Mouse (Mus musculus): ENCODE results near the gene Ddo. TPM values are rescaled to one million over a fixed set of nuclear protein-coding genes. Genes with fewer than 3 reads are reported as not detected.

Ddo gene
- polyA plus RNA-seq, 1 experiment from 2014 or later, result 0.61 TPM

- ATAC-seq (replicated peaks; ENCODE audit: low FRiP score, low TSS enrichment, low read depth) (no peak), DNase-seq (ENCODE audit: low spot score) (no peak)
- 70% methylated on average over 9 of the region's 9 CpGs for WGBS
- H3K4me1 ChIP-seq (replicated peaks; ENCODE audit: control insufficient read depth, insufficient read depth, low read length), result peaks cover 17% of the 10 kb centered on the region
- H3K27me3 ChIP-seq (replicated peaks; ENCODE audit: control insufficient read depth, insufficient read depth, low read length), result no peaks in the 10 kb centered on the region
- no peak overlapping the region for H3K27ac ChIP-seq (ENCODE audit: low read depth)
- H3K36me3 ChIP-seq (ENCODE audit: control insufficient read depth, insufficient read depth, low read length), result no peaks in the 10 kb centered on the region
- no peaks in the 10 kb centered on the region for H3K9me3 ChIP-seq (ENCODE audit: control insufficient read depth, low read length)
- no peak overlapping the region for H3K4me3 ChIP-seq (ENCODE audit: low read depth, low read length)
- no peak overlapping the region for H3K4me2 ChIP-seq (ENCODE audit: low read length)
- H3K9ac ChIP-seq (ENCODE audit: low read length), result no peak overlapping the region
Measured at GRCm38 (mm10) chr10:40713829-40714228, 84.0 kb downstream of the Ddo start.

DNA sequence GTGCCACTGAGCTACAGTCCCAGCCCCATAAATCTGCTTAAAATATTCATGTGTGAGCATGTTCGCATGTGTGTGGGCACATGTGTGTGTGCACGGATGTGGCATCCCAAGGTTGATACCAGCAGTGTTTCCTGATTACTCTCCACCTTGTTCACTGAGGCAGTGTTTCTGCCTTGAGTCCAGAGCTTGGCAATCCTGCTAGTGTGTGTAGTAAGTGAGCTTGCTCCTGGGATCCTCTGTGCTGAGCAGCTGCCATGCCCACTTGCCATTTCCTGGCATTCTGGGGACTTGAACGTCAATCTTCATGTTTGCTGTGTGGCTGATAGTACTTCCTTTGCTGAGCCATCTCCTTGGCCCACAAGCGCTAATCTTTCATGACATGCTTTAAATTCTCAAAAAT lies 85.3 kb downstream of the Ddo start:
- H3K9ac ChIP-seq (ENCODE audit: low read length), result no peak overlapping the region
- H3K27me3 ChIP-seq (replicated peaks; ENCODE audit: control insufficient read depth, insufficient read depth, low read length), result no peaks in the 10 kb centered on the region
- H3K4me3 ChIP-seq (ENCODE audit: low read depth, low read length), result no peak overlapping the region
- no peaks in the 10 kb centered on the region for H3K36me3 ChIP-seq (ENCODE audit: control insufficient read depth, insufficient read depth, low read length)
- peaks cover 17% of the 10 kb centered on the region for H3K4me1 ChIP-seq (replicated peaks; ENCODE audit: control insufficient read depth, insufficient read depth, low read length)
- H3K4me2 ChIP-seq (ENCODE audit: low read length), result no peak overlapping the region
- 84% methylated on average over 4 of the region's 4 CpGs for WGBS
- H3K9me3 ChIP-seq (ENCODE audit: control insufficient read depth, low read length), result no peaks in the 10 kb centered on the region
- DNase-seq (ENCODE audit: low spot score), result no peak
- no peak for ATAC-seq (replicated peaks; ENCODE audit: low FRiP score, low TSS enrichment, low read depth)
- H3K27ac ChIP-seq (ENCODE audit: low read depth), result no peak overlapping the region

GRCm38 (mm10) chr10:40716296-40716695 lies 86.5 kb downstream of the Ddo start:
- WGBS, result 51% methylated on average over 8 of the region's 8 CpGs
- Histone ChIP-seq H3K9ac (ENCODE audit: low read length) (no peak overlapping the region), H3K27ac (ENCODE audit: low read depth) (no peak overlapping the region), H3K4me2 (ENCODE audit: low read length) (no peak overlapping the region), H3K4me3 (ENCODE audit: low read depth, low read length) (no peak overlapping the region), H3K36me3 (ENCODE audit: control insufficient read depth, insufficient read depth, low read length) (no peaks in the 10 kb centered on the region), H3K27me3 (replicated peaks; ENCODE audit: control insufficient read depth, insufficient read depth, low read length) (no peaks in the 10 kb centered on the region), H3K9me3 (ENCODE audit: control insufficient read depth, low read length) (no peaks in the 10 kb centered on the region), H3K4me1 (replicated peaks; ENCODE audit: control insufficient read depth, insufficient read depth, low read length) (peaks cover 17% of the 10 kb centered on the region)
- DNase-seq (ENCODE audit: low spot score), result no peak
- ATAC-seq (replicated peaks; ENCODE audit: low FRiP score, low TSS enrichment, low read depth), result no peak

DNA sequence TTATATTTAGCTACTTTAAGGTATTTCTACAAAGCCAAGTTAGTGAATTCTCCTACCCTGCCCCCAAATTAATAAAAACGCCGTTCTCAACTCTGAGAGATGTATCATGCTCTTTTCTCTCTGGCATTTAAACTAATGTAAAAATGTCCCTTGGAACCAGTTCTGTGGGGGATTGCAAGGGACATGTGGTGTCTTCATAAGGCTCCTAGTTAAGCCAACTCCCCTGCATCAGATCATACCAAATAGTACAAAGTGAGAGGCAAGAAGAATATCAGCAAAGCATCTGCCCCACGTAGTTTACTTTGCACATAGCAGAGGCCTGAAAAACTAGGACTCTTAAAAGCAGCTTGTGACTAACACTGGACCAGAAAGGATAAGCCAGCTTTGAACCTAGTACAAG lies 86.9 kb downstream of the Ddo start:
- DNase-seq (ENCODE audit: low spot score) (no peak), ATAC-seq (replicated peaks; ENCODE audit: low FRiP score, low TSS enrichment, low read depth) (no peak)
- H3K9ac ChIP-seq (ENCODE audit: low read length), result no peak overlapping the region
- H3K4me2 ChIP-seq (ENCODE audit: low read length), result no peak overlapping the region
- peaks cover 17% of the 10 kb centered on the region for H3K4me1 ChIP-seq (replicated peaks; ENCODE audit: control insufficient read depth, insufficient read depth, low read length)
- no peaks in the 10 kb centered on the region for H3K9me3 ChIP-seq (ENCODE audit: control insufficient read depth, low read length)
- no peak overlapping the region for H3K4me3 ChIP-seq (ENCODE audit: low read depth, low read length)
- H3K27ac ChIP-seq (ENCODE audit: low read depth), result 0 out of 2 replicates have a peak overlapping the region, but pooled peaks have one; percentile 33
- 56% methylated on average over 3 of the region's 3 CpGs for WGBS
- no peaks in the 10 kb centered on the region for H3K27me3 ChIP-seq (replicated peaks; ENCODE audit: control insufficient read depth, insufficient read depth, low read length)
- no peaks in the 10 kb centered on the region for H3K36me3 ChIP-seq (ENCODE audit: control insufficient read depth, insufficient read depth, low read length)

GRCm38 (mm10) chr10:40718362-40718761 lies 88.6 kb downstream of the Ddo start:
- Histone ChIP-seq H3K9me3 (ENCODE audit: control insufficient read depth, low read length) (no peaks in the 10 kb centered on the region), H3K4me3 (ENCODE audit: low read depth, low read length) (no peak overlapping the region), H3K27me3 (replicated peaks; ENCODE audit: control insufficient read depth, insufficient read depth, low read length) (no peaks in the 10 kb centered on the region), H3K9ac (ENCODE audit: low read length) (no peak overlapping the region), H3K4me1 (replicated peaks; ENCODE audit: control insufficient read depth, insufficient read depth, low read length) (peaks cover 13% of the 10 kb centered on the region), H3K4me2 (ENCODE audit: low read length) (no peak overlapping the region), H3K36me3 (ENCODE audit: control insufficient read depth, insufficient read depth, low read length) (no peaks in the 10 kb centered on the region), H3K27ac (ENCODE audit: low read depth) (no peak overlapping the region; the same call in 1 of the 2 replicates)
- peak; percentile 43 for DNase-seq (ENCODE audit: low spot score)
- 88% methylated on average over 13 of the region's 13 CpGs for whole genome bisulfite sequencing
- ATAC-seq (replicated peaks; ENCODE audit: low FRiP score, low TSS enrichment, low read depth), result no peak

- Histone ChIP-seq H3K4me2 (ENCODE audit: low read length) (no peak overlapping the region), H3K27ac (ENCODE audit: low read depth) (no peak overlapping the region), H3K36me3 (ENCODE audit: control insufficient read depth, insufficient read depth, low read length) (no peaks in the 10 kb centered on the region), H3K27me3 (replicated peaks; ENCODE audit: control insufficient read depth, insufficient read depth, low read length) (no peaks in the 10 kb centered on the region), H3K4me3 (ENCODE audit: low read depth, low read length) (no peak overlapping the region), H3K9ac (ENCODE audit: low read length) (no peak overlapping the region), H3K4me1 (replicated peaks; ENCODE audit: control insufficient read depth, insufficient read depth, low read length) (peaks cover 11% of the 10 kb centered on the region), H3K9me3 (ENCODE audit: control insufficient read depth, low read length) (no peaks in the 10 kb centered on the region)
- WGBS, result 29% methylated on average over 6 of the region's 6 CpGs
- ATAC-seq (replicated peaks; ENCODE audit: low FRiP score, low TSS enrichment, low read depth) (no peak), DNase-seq (ENCODE audit: low spot score) (peak; percentile 53)
Measured at GRCm38 (mm10) chr10:40719062-40719461, 89.3 kb downstream of the Ddo start.

GRCm38 (mm10) chr10:40720883-40721282 lies 91.1 kb downstream of the Ddo start:
- 50% methylated on average over 5 of the region's 5 CpGs for WGBS
- Histone ChIP-seq H3K4me2 (ENCODE audit: low read length) (no peak overlapping the region), H3K27ac (ENCODE audit: low read depth) (no peak overlapping the region), H3K36me3 (ENCODE audit: control insufficient read depth, insufficient read depth, low read length) (no peaks in the 10 kb centered on the region), H3K27me3 (replicated peaks; ENCODE audit: control insufficient read depth, insufficient read depth, low read length) (no peaks in the 10 kb centered on the region), H3K9ac (ENCODE audit: low read length) (no peak overlapping the region), H3K4me1 (replicated peaks; ENCODE audit: control insufficient read depth, insufficient read depth, low read length) (peaks cover 25% of the 10 kb centered on the region), H3K4me3 (ENCODE audit: low read depth, low read length) (no peak overlapping the region), H3K9me3 (ENCODE audit: control insufficient read depth, low read length) (no peaks in the 10 kb centered on the region)
- ATAC-seq (replicated peaks; ENCODE audit: low FRiP score, low TSS enrichment, low read depth) (no peak), DNase-seq (ENCODE audit: low spot score) (peak; percentile 34)

- Histone ChIP-seq H3K36me3 (ENCODE audit: control insufficient read depth, insufficient read depth, low read length) (no peaks in the 10 kb centered on the region), H3K9me3 (ENCODE audit: control insufficient read depth, low read length) (no peaks in the 10 kb centered on the region), H3K27me3 (replicated peaks; ENCODE audit: control insufficient read depth, insufficient read depth, low read length) (no peaks in the 10 kb centered on the region), H3K9ac (ENCODE audit: low read length) (no peak overlapping the region), H3K4me2 (ENCODE audit: low read length) (no peak overlapping the region), H3K4me3 (ENCODE audit: low read depth, low read length) (no peak overlapping the region), H3K27ac (ENCODE audit: low read depth) (peak overlapping the region; percentile 57; the same call in 1 of the 2 replicates), H3K4me1 (replicated peaks; ENCODE audit: control insufficient read depth, insufficient read depth, low read length) (peaks cover 21% of the 10 kb centered on the region)
- WGBS, result 47% methylated on average over 6 of the region's 6 CpGs
- DNase-seq (ENCODE audit: low spot score) (peak; percentile 15), ATAC-seq (replicated peaks; ENCODE audit: low FRiP score, low TSS enrichment, low read depth) (no peak)
Measured at GRCm38 (mm10) chr10:40724342-40724741, 94.5 kb downstream of the Ddo start.

GRCm38 (mm10) chr10:40725066-40725465 lies 95.3 kb downstream of the Ddo start:
- H3K4me2 ChIP-seq (ENCODE audit: low read length), result no peak overlapping the region
- no peaks in the 10 kb centered on the region for H3K9me3 ChIP-seq (ENCODE audit: control insufficient read depth, low read length)
- no peaks in the 10 kb centered on the region for H3K27me3 ChIP-seq (replicated peaks; ENCODE audit: control insufficient read depth, insufficient read depth, low read length)
- H3K9ac ChIP-seq (ENCODE audit: low read length), result no peak overlapping the region
- WGBS, result 43% methylated on average over 4 of the region's 4 CpGs
- ATAC-seq (replicated peaks; ENCODE audit: low FRiP score, low TSS enrichment, low read depth), result no peak
- peak overlapping the region; percentile 57; the same call in 1 of the 2 replicates for H3K27ac ChIP-seq (ENCODE audit: low read depth)
- no peak overlapping the region for H3K4me3 ChIP-seq (ENCODE audit: low read depth, low read length)
- peak; percentile 39 for DNase-seq (ENCODE audit: low spot score)
- H3K36me3 ChIP-seq (ENCODE audit: control insufficient read depth, insufficient read depth, low read length), result no peaks in the 10 kb centered on the region
- peaks cover 21% of the 10 kb centered on the region for H3K4me1 ChIP-seq (replicated peaks; ENCODE audit: control insufficient read depth, insufficient read depth, low read length)
